Mouse (Mus musculus) liver, embryonic 11.5 days (tissue): ENCODE data around the gene Eef2. TPM values are rescaled to one million over a fixed set of nuclear protein-coding genes. Genes with fewer than 3 reads are reported as not detected.

Experiments used
- ATAC-seq: fragments of 200-750 bp; cut with Nextera tagmentation; replicated peaks from 2 replicates; pipeline ENCODE4 v1.8.0; 2017; ENCODE audit warnings: moderate number of reproducible peaks, mild to moderate bottlenecking, moderate TSS enrichment, moderate library complexity; ENCODE audit not compliant: low FRiP score
- DNase-seq: peaks from one replicate; pipeline ENCODE4 v3.0.0-alpha.2; 2017; ENCODE audit warnings: low spot score
- H3K27ac ChIP-seq: fragments of 300-500 bp; sonication (generic); 2 replicates; pipeline ENCODE4 v1.5.1; 2014; ENCODE audit warnings: mild to moderate bottlenecking, low read depth, low read length, control low read depth
- H3K27me3 ChIP-seq: fragments of 300-500 bp; sonication (generic); replicated peaks from 2 replicates; pipeline ENCODE4 v1.6.1; 2014; ENCODE audit warnings: low read length, mixed read lengths; ENCODE audit not compliant: control insufficient read depth, insufficient read depth
- H3K36me3 ChIP-seq: fragments of 300-500 bp; sonication (generic); 2 replicates; pipeline ENCODE4 v1.6.1; 2014; ENCODE audit warnings: mild to moderate bottlenecking, low read length, moderate library complexity, mixed read lengths; ENCODE audit not compliant: control insufficient read depth, insufficient read depth
- H3K4me1 ChIP-seq: fragments of 300-500 bp; sonication (generic); replicated peaks from 2 replicates; pipeline ENCODE4 v1.6.1; 2014; ENCODE audit warnings: low read length, mixed read lengths; ENCODE audit not compliant: control insufficient read depth, insufficient read depth
- H3K4me2 ChIP-seq: fragments of 300-500 bp; sonication (generic); 2 replicates; pipeline ENCODE4 v1.6.1; 2014; ENCODE audit warnings: mild to moderate bottlenecking, control low read depth, moderate library complexity
- H3K4me3 ChIP-seq: fragments of 300-500 bp; sonication (generic); 2 replicates; pipeline ENCODE4 v1.5.1; 2014; ENCODE audit warnings: low read depth, low read length, control low read depth
- H3K9ac ChIP-seq: fragments of 300-500 bp; sonication (generic); 2 replicates; pipeline ENCODE4 v1.6.1; 2014; ENCODE audit warnings: low read depth, low read length, control low read depth
- H3K9me3 ChIP-seq: fragments of 300-500 bp; sonication (generic); 2 replicates; pipeline ENCODE4 v1.6.1; 2016; ENCODE audit warnings: low read length, inconsistent platforms, mixed read lengths; ENCODE audit not compliant: control insufficient read depth
- WGBS: fragments of 180-500 bp; shearing (Covaris S2); extraction: QIAGEN DNeasy Blood & Tissue Kit; methylation state at CpG from one replicate; pipeline ENCODE4 v1.1.7; 2014; 5-methylcytosine and 5-hydroxymethylcytosine counted together
- polyA plus RNA-seq: library from polyadenylated mRNA; unstranded; fragments of >200 nt; fragmentation: Nextera tagmentation; extraction: Ambion mirVana; gene quantifications from 2 replicates; pipeline ENCODE4 v1.2.1, GENCODE M21; 2014

The Eef2 gene
- polyA plus RNA-seq, 1 experiment from 2014 or later: 647 TPM

DNA sequence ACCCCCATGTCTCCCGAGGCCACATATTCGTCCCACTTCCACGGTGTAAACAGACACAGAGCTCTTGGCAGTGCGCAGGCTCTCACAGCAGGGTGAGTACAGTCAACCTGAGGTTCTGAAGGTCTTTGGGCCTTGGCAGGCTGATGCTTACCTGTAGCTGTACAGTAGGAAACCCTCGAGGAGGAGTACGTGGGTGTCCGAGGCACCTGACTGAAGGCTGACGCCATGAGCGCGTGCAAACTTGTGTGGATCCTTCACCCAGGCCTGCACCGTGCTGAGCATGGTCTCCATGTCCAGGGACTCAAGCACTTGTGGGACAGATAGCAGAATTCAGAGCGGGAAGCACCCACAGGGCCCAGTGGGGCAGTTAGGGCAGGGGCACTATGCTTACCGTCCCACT lies 23.7 kb downstream of the Eef2 start:
- no peaks in the 10 kb centered on the region for H3K9me3 ChIP-seq
- no peak overlapping the region for H3K4me3 ChIP-seq
- 80% methylated on average over 13 of the region's 13 CpGs for WGBS
- H3K27ac ChIP-seq: no peak overlapping the region
- H3K27me3 ChIP-seq: peaks cover 30% of the 10 kb centered on the region
- H3K4me1 ChIP-seq: peaks cover 8% of the 10 kb centered on the region; the same call in 1 of the 2 replicates
- no peak for DNase-seq
- no peaks in the 10 kb centered on the region for H3K36me3 ChIP-seq
- H3K4me2 ChIP-seq: no peak overlapping the region
- no peak overlapping the region for H3K9ac ChIP-seq
- ATAC-seq: no peak

DNA sequence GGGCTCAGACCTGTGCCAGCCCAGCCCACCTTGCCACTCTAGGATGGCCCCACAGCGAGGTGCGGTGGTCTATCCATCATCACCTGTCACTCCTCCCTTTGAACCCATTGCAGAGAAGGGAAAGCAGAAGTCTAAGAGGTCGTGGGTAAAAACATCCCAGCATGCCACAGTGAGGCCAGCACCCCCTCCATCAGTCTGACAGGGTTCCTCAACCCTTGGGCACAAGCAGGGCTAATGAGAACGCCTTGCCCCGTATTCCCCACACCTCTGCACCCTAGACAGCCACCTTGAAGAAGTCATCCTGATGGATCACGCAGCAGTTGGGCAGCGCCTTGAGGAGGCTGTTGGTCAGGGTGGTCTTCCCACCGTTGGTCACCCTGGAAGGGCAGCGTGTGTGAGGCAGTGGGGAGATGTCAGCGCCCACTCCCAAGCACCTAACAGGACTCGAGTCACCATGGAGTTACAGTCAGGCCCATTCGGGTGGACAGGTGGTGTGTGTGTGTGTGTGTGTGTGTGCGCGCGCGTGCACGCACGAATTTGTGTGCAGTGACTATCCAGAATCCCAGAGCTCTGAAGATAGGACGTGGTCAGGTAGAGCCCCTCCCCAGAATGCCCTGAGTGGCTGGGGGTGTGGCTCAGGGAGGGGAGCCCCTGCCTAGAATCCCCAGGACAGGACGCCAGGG lies 24.3 kb downstream of the Eef2 start:
- Histone ChIP-seq H3K4me1 (peaks cover 8% of the 10 kb centered on the region; the same call in 1 of the 2 replicates), H3K27ac (no peak overlapping the region), H3K36me3 (no peaks in the 10 kb centered on the region)

DNA sequence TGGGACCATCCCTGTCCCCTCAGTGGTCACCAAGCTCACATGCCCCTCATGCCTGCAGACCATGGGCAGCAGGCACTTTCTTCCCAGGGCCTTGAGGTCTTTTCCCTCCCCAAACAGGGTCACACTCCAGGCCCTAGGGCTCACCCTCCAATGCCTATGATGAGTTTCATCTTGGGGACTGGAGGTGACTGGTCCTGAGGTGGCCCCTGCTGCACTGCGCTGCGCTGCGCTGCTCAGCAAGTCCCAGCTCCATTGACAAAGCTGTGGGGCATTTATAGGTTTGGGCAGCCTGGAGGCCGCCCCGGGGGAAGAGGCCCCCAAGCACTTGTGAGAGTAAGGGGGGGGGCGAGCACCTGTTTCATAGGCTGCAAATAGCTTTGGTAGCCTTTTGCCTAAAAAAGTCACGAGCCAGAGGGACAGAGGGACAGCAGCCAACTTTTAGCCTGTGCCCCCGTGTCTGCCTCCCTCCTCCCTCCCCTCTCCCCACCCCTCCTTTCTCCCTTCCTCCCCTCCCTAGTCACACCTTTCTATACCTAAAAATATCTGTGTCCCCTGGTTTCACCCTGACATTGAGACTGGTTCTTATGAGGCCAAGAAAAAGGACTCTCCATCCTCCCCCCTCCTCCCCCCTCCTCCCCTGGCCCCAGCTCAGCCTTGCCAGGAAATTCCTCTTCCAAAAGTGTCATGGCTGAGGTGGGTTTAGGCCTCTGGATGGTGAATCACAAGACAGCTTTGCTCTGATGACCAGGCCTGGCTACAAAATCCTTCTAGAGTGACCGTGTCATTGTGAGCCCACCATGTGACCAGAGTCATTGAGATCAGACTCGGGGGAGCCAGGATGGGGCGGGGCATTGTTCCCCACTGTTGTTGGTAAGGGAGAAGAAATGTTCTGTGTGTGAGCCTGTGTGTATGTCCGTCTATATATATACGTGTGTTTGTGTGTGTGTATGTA lies 25.7 kb downstream of the Eef2 start, which contains the start of gene Nmrk2:
Gene Nmrk2 (minus strand): TSS at position 245 of the 952 bp plus-strand sequence.
- WGBS: 67% methylated on average over 13 of the region's 13 CpGs
- no peaks in the 10 kb centered on the region for H3K9me3 ChIP-seq
- H3K27ac ChIP-seq: no peak within 1 kb of the TSS; the same call in 1 of the 2 replicates
- H3K36me3 ChIP-seq: no peaks in the 10 kb centered on the region
- H3K27me3 ChIP-seq: peaks cover 19% of the 10 kb centered on the region
- ATAC-seq: no peak
- no peak within 1 kb of the TSS for H3K4me2 ChIP-seq
- H3K9ac ChIP-seq: no peak within 1 kb of the TSS
- H3K4me1 ChIP-seq: peaks cover 8% of the 10 kb centered on the region; the same call in 1 of the 2 replicates
- no peak within 1 kb of the TSS for H3K4me3 ChIP-seq
- DNase-seq: no peak

More for the DNA sequence above, 24.3 kb downstream of the Eef2 start:
- WGBS: 75% methylated on average over 20 of the region's 20 CpGs
- no peak overlapping the region for H3K9ac ChIP-seq
- H3K9me3 ChIP-seq: no peaks in the 10 kb centered on the region
- ATAC-seq (no peak), DNase-seq (no peak)
- H3K27me3 ChIP-seq: peaks cover 29% of the 10 kb centered on the region
- H3K4me3 ChIP-seq: no peak overlapping the region
- no peak overlapping the region for H3K4me2 ChIP-seq

DNA sequence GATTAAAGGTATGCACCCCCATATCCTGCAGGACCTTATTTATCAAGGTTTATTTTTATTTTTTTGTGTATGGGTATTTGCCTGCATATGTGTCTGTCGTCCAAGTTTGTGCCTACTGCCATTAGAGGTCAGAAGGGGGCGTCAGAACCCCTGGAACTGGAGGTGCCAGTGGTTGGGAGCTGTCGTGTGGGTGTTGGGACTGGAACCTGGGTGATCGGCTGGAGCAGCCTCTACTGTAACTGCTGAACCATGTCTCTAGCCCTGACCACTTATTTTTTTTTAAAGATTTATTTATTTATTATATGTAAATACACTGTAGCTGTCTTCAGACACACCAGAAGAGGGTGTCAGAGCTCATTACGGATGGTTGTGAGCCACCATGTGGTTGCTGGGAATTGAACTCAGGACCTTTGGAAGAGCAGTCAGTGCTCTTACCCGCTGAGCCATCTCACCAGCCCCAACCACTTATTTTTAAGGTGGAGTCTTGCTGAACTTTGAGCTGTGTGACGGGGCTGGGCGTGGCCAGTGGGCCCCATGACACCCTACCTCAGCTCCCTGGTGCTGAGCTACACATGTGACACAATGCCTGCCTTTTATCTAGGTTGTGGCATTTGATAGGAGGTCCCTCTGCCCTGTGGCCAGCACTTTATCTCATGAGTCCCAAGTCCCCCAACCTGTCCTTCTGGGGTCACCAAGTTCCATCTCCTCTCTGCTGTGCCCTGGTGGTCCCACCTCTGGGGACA lies 26.7 kb downstream of the Eef2 start:
- 46% methylated on average over 8 of the region's 8 CpGs for WGBS
- Histone ChIP-seq H3K9me3 (no peaks in the 10 kb centered on the region), H3K4me3 (no peak overlapping the region), H3K9ac (no peak overlapping the region), H3K27ac (no peak overlapping the region; the same call in 1 of the 2 replicates), H3K4me1 (peaks cover 8% of the 10 kb centered on the region; the same call in 1 of the 2 replicates), H3K4me2 (no peak overlapping the region), H3K36me3 (no peaks in the 10 kb centered on the region), H3K27me3 (peaks cover 13% of the 10 kb centered on the region)
- ATAC-seq (peak; percentile 87), DNase-seq (no peak)

GRCm38 (mm10) chr10:81204137-81204536 lies 27.7 kb downstream of the Eef2 start:
- Histone ChIP-seq H3K4me1 (peaks cover 8% of the 10 kb centered on the region; the same call in 1 of the 2 replicates), H3K4me2 (no peak overlapping the region), H3K9ac (no peak overlapping the region), H3K9me3 (no peaks in the 10 kb centered on the region), H3K36me3 (no peaks in the 10 kb centered on the region), H3K4me3 (no peak overlapping the region), H3K27ac (no peak overlapping the region), H3K27me3 (peaks cover 10% of the 10 kb centered on the region; the same call in 1 of the 2 replicates)
- ATAC-seq (no peak), DNase-seq (no peak)
- 69% methylated on average over 4 of the region's 4 CpGs for WGBS

- Histone ChIP-seq H3K27me3 (peaks cover 2% of the 10 kb centered on the region; the same call in 1 of the 2 replicates), H3K9ac (no peak overlapping the region), H3K9me3 (no peaks in the 10 kb centered on the region), H3K4me3 (no peak overlapping the region), H3K4me2 (no peak overlapping the region), H3K36me3 (no peaks in the 10 kb centered on the region), H3K27ac (no peak overlapping the region), H3K4me1 (no peaks in the 10 kb centered on the region)
- DNase-seq (no peak), ATAC-seq (no peak)
- 90% methylated on average over 5 of the region's 5 CpGs for WGBS
Measured at GRCm38 (mm10) chr10:81210154-81210553, 33.7 kb downstream of the Eef2 start.

DNA sequence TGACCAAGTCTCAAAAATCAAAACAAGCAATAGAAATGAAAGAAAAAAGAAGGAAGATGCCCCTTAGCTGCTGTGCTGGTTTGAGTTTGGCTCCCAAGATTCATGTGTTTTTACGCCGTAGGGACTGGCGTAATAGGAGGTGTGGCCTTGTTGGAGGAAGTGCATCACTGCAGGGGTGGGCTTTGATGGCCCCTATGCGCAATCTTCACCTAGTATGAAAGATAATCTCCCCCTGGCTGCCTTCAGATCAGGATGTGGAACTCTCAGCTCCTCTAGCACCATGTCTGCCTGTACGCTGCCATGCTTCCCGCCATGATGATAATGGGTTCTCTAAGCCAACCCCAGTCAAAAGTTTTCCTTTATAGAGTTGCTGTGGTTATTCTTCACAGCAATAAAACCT lies 39.8 kb downstream of the Eef2 start:
- no peak overlapping the region for H3K27ac ChIP-seq
- 70% methylated on average over 6 of the region's 6 CpGs for WGBS
- no peaks in the 10 kb centered on the region for H3K4me1 ChIP-seq
- DNase-seq: no peak
- H3K9me3 ChIP-seq: no peaks in the 10 kb centered on the region
- H3K27me3 ChIP-seq: peaks cover 2% of the 10 kb centered on the region
- H3K4me3 ChIP-seq: no peak overlapping the region
- no peak overlapping the region for H3K4me2 ChIP-seq
- no peak for ATAC-seq
- H3K9ac ChIP-seq: no peak overlapping the region
- no peaks in the 10 kb centered on the region for H3K36me3 ChIP-seq

- DNase-seq (no peak), ATAC-seq (no peak)
- Histone ChIP-seq H3K9me3 (no peaks in the 10 kb centered on the region), H3K4me3 (no peak overlapping the region), H3K27me3 (peaks cover 2% of the 10 kb centered on the region), H3K36me3 (no peaks in the 10 kb centered on the region), H3K4me1 (no peaks in the 10 kb centered on the region), H3K27ac (no peak overlapping the region), H3K4me2 (no peak overlapping the region), H3K9ac (no peak overlapping the region)
- WGBS: 78% methylated on average over 6 of the region's 6 CpGs
Measured at GRCm38 (mm10) chr10:81216810-81217209, 40.4 kb downstream of the Eef2 start.
